Mouse (Mus musculus) adrenal gland, postnatal 4 days (tissue): ENCODE data around the gene Rab23. TPM values are rescaled to one million over a fixed set of nuclear protein-coding genes. Genes with fewer than 3 reads are reported as not detected.
"Not testable (repeated sequence)": the region's sequence is repeated elsewhere in the genome, so short reads cannot be mapped to it uniquely, and the experiment has no call there.

Experiments
- DNase-seq, 2 experiments: peaks; one replicate each; pipeline ENCODE4 v3.0.0; 2021 to 2022; ENCODE audit warnings: low spot score in 2 of 2, mixed read lengths in 2 of 2
- total RNA-seq, 2 experiments: library from RNA; stranded (reverse); gene quantifications; 2 replicates each; pipeline ENCODE4 v1.2.3; 2021

Rab23 gene
- total RNA-seq, 2 experiments from 2014 or later, result 20.1 to 23.2 TPM

- no peak for DNase-seq
Observed at GRCm38 (mm10) chr1:33725086-33725485, 5.4 kb downstream of the Rab23 start.

DNA sequence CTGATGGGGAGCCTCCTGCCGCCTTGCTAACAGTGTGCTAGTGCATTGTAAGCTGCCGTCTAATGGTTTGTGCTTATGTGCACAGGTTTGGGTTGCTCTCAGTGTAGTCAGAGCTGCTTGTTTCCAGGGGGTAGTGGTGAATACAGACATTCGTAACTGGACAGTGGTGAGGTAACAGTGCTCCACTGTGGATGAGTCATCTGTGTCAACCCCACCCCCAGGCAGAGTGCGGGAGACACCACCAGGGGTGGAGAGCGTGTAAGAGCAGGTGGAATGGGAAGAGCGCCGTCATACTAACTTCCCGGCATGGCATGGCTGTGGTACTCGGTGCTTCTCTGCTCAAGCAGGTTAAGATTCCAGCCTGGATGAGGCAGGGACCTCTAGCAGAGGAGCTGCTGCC lies 13.4 kb downstream of the Rab23 start:
- no peak for DNase-seq

GRCm38 (mm10) chr1:33734001-33734685 lies 14.5 kb downstream of the Rab23 start:
- DNase-seq, result no peak

DNA sequence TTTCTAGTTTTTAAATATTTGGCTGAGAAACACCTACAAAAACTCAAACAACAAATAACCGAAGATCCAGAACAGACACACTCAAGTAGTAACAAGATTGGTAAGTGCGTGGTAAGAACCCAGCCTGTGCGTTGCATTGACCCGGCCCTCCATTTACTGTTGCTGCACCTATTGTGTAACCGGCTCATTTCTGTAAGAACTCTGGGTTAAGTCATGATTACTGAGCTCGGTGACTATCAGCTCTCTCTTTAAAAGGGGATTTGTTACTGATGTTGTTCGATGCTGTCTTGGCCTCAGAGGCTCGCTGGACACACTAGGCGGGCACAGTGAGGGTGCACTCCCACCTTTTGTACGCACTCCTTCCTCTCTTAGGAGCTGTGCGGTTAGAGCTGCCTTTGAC lies 18.6 kb downstream of the Rab23 start:
- no peak for DNase-seq

DNA sequence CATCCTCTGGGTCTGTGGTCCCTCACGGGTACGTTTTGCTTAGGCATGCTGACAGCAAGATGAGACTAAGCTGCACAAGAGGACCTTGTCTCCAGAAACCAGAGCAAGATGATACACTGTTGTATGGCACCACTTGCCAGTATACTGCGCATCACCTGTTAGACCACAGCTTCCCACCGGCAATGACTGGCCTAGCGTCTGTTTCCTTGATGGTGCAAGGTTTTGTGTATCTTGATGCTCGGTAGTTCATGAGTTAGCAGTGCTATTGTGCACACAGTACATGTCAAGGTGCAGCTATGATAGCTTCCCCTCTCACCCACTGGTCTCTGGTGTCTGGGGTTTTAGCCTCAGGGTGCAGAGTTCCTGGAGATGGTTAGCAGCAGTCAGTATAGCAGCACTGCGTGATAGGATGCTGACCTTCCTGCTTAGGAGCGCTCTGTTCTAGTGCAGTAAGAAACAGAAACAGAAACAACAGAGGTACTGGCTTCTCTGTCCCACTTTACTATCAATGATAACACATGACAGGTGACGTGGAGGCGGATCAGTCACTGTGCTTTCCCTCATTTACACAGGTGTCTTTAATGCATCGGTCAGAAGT lies 19.1 kb downstream of the Rab23 start:
- DNase-seq, result no peak

- peak; percentile 37 to 59 for DNase-seq
Observed at GRCm38 (mm10) chr1:33739302-33739701, 19.6 kb downstream of the Rab23 start.

- DNase-seq, result no peak
Observed at GRCm38 (mm10) chr1:33742903-33743302, 23.2 kb downstream of the Rab23 start.

DNA sequence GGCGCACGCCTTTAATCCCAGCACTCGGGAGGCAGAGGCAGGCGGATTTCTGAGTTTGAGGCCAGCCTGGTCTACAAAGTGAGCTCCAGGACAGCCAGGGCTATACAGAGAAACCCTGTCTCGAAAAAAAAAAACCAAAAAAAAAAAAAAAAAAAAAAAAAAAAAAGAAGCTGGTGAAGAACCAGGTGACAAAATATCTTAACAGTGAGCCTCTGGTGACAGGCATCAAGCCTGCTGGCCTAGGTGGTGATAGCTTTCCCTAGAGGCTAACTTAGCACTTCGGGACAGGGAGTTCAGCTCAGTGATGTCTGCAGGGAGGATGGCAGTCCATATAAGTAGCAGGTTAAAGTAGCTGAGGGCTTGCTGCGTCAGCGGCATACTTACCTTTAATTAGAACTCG lies 25.1 kb downstream of the Rab23 start:
- not testable (repeated sequence) for DNase-seq

GRCm38 (mm10) chr1:33745901-33746300 lies 26.2 kb downstream of the Rab23 start:
- DNase-seq, result no peak

DNA sequence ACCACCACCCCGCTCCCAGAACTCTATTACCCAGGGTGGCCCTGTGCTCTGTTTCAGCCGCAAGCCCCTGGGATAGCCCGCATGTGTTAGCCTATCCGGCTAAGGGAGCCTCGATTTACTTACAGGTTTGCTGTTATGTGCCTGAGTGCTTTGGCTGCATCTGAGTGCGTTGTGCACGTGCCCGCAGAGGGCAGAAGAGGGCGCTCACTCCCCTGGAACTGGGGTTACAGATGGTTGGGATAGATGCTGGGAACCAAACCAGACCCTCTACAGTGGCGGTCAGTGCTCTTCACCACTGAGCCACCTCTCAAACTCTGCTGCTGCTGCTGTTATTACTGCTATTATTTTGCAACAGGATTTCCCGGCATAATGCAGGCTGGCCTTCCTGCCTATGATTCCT lies 29.4 kb downstream of the Rab23 start:
- DNase-seq, result no peak

GRCm38 (mm10) chr1:33749709-33750108 lies 30.0 kb downstream of the Rab23 start:
- not testable (repeated sequence) for DNase-seq

- DNase-seq, result no peak
Observed at GRCm38 (mm10) chr1:33751283-33751682, 31.6 kb downstream of the Rab23 start.

DNA sequence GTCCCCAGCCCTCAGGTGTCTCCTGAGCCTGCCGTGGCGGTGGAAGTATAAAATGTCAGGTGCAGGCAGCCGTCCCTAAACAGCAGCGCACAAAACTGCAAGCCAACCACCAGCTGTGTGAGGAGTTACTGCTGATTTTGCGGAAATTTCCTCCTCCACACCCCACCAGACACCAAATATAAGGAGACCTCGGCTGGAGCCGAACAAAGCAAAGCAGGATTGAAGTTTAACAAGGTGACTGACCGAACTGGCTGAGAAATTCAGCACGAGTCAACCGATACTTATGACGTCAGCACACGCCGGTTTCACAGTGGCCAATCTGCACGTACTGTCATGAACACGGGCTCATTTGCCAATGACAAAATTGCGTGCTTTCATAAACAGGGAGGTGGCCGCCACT lies 34.4 kb downstream of the Rab23 start:
- no peak for DNase-seq

DNA sequence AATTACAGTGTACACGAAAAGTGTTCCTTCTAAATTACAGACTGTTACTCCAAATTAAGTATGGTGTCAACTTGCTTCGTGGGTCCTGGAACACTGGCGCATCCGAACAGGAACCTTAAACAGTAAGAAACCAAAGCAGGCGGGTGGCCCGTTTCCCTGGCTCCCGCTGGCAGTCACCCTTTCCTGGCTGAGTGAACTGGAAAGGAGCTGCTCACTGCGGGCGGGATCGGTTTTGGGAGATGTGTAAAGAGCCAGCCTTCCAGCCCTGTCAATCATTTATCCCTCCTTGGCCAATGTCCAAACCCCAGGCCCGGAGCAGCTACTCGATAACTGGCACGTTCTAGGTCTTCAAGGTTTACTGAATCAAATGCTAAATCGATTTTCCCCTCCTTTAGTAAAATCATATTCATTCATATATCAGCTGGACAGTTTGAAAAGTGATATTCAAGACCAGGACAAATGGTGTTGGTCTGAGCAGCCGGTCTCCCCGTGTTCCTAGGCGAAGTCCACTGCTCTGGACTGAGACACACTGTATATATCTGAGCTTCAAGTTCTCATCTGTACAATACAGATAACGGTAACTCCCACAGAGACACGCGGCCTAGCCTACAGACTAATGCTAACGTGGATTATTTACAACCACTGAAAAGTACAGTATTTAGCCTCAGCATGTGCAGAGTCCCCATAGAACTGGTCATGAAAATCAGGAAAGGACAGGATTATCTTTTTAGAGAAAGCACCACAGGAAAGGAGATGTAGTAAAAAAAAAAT lies 35.5 kb downstream of the Rab23 start:
- DNase-seq, result no peak

GRCm38 (mm10) chr1:33755799-33756198 lies 36.1 kb downstream of the Rab23 start:
- DNase-seq, result no peak

GRCm38 (mm10) chr1:33756258-33757032 lies 36.8 kb downstream of the Rab23 start:
- DNase-seq, result no peak

DNA sequence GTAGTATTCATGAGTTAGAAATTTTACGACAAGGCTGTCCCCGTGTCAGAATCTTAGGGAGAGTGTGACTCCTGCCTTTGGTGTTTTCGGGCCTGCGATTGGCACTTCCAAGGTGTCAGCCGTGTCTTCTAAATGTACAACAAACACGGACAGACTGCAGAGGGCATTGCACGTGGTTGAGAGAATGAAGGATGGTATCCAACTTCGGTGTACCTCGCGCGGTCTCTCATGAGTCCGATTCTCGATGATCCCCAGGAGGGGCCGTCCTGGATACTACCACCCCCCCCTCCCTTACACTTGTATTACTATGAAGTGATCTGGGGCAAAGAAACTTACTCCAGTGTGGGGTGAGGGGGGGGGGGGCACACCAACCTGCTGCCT lies 37.3 kb downstream of the Rab23 start:
- no peak for DNase-seq

GRCm38 (mm10) chr1:33757491-33758041 lies 37.9 kb downstream of the Rab23 start, which contains the start of gene Bag2:
Gene Bag2, minus strand, starts transcription at chr1:33757795.
- DNase-seq, result peak; percentile 37 to 44

DNA sequence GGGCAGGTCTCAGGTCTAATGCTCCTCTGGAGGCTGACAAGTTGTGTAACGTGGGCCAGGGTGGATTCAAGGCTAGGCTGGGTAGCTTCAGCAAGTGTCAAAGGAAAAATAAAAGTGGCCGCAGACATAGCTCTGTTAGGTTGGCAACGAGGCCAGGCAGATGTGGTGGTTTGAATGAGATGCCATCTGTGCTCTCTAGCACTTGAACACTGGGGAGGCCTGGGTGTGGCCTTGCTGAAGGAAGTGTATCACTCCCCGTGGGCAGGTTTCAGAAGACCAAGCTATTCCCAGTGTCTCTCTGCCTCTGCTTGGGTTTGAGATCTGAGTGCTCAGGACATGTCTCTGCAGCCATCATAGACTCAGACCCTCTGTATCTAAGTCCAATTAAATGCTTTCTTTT lies 38.8 kb downstream of the Rab23 start:
- DNase-seq, result no peak

DNA sequence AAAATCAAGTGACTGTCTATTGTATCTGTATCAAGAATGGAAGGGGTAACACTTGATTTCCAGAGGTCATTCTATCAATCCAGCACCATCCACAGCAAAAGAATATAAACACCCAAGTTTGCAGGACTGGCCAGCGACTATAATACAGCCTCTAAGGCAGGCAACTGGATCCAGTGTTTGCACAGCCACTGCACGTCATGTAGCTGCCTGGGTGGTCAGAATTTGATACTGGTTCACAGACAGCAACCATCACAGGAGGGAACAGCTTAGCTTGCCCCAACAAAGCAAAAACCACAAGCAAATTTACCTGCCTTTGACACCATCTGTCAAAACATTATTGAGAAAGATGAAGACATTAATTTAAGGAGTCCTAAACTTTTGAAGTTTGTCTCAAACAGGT lies 44.1 kb downstream of the Rab23 start:
- DNase-seq, result no peak

- no peak for DNase-seq
Observed at GRCm38 (mm10) chr1:33765468-33766080, 45.9 kb downstream of the Rab23 start.
